Mouse (Mus musculus): ENCODE data around the gene Gli2. TPM values are rescaled to one million over a fixed set of nuclear protein-coding genes. Genes with fewer than 3 reads are reported as not detected.

Gene Gli2
- polyA plus RNA-seq (2014; fragmentation: Illumina TruSeq; extraction: RNeasy Lipid Tissue Mini Kit (QIAGEN cat#74804); ENCODE audit: low read depth, low replicate concordance), result 0.38 TPM

GRCm38 (mm10) chr1:119053402-119053841, at the start of gene Gli2:
TSS of gene Gli2 (minus strand) at chr1:119053619.

